In the genomic region with DNA sequence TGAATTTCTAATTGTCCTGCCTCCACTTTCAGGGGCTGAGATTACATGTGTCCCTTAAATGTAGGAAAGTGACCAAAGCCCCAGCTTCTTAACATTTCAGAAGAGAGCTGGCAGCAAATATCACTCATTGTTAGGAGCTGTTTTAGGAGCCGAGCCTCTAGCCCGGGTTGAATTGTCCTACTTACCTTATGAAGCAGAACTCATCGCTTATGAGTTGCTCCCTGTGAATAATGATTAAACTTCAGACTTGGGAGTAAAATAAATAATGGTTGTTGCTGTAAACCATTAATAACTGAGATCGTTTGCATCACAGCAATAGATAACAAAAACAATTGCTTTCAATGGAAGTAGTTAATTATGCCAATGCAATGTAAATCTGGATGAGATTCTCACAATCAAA, we compare ENCODE assay signal across 18 mouse cellular contexts.
"Had no signal": no experiment of that assay in that cellular context is flagged by ENCODE, and none has a peak within 500 bp of the region (broad histone marks: within the 10 kb centered on the region; RNA-seq: fewer than 3 reads in every experiment).

No protein-coding gene starts in this region.

- H3K36me3 ChIP-seq: lung, embryonic 15.5 days; midbrain, embryonic 13.5 days; midbrain, embryonic 15.5 days; neural tube, embryonic 12.5 days; stomach, embryonic 15.5 days had no signal

- DNase-seq: liver, postnatal 0 days; lung, adult 2 months; lung, postnatal 14 days; lung, postnatal 36 days; right cerebral cortex, postnatal 14 days; thymus, adult 2 months; thymus, postnatal 25 days; thymus, postnatal 4 days had no signal

- ATAC-seq: liver, postnatal 0 days; lung, postnatal 0 days; midbrain, embryonic 13.5 days; midbrain, embryonic 15.5 days had no signal

- H3K9ac ChIP-seq: liver, postnatal 0 days; lung, embryonic 15.5 days; midbrain, embryonic 13.5 days; midbrain, embryonic 15.5 days; neural tube, embryonic 12.5 days; stomach, embryonic 15.5 days had no signal

- H3K27ac ChIP-seq: lung, embryonic 15.5 days; macrophage; midbrain, embryonic 13.5 days; midbrain, embryonic 15.5 days; neural tube, embryonic 12.5 days; stomach, embryonic 15.5 days; stomach, postnatal 0 days had no signal

- H3K4me1 ChIP-seq: lung, embryonic 15.5 days; megakaryocyte, embryonic 14.5 days; midbrain, embryonic 13.5 days; midbrain, embryonic 15.5 days; neural tube, embryonic 12.5 days; stomach, embryonic 15.5 days had no signal

- H3K27me3 ChIP-seq: lung, embryonic 15.5 days; megakaryocyte, embryonic 14.5 days; midbrain, embryonic 13.5 days; midbrain, embryonic 15.5 days; neural tube, embryonic 12.5 days; stomach, embryonic 15.5 days had no signal

- H3K4me3 ChIP-seq: lung, embryonic 15.5 days; megakaryocyte, embryonic 14.5 days; midbrain, embryonic 13.5 days; midbrain, embryonic 15.5 days; neural tube, embryonic 12.5 days; stomach, embryonic 15.5 days had no signal

- H3K4me2 ChIP-seq: lung, embryonic 15.5 days; midbrain, embryonic 11.5 days; midbrain, embryonic 13.5 days; midbrain, embryonic 15.5 days; neural tube, embryonic 12.5 days; stomach, embryonic 15.5 days had no signal

- H3K9me3 ChIP-seq: lung, embryonic 15.5 days; megakaryocyte, embryonic 14.5 days; midbrain, embryonic 13.5 days; midbrain, embryonic 15.5 days; neural tube, embryonic 12.5 days; stomach, embryonic 15.5 days had no signal
